Mouse (Mus musculus): Measurements from ENCODE around the gene 1810062G17Rik.

The 1810062G17Rik gene

DNA sequence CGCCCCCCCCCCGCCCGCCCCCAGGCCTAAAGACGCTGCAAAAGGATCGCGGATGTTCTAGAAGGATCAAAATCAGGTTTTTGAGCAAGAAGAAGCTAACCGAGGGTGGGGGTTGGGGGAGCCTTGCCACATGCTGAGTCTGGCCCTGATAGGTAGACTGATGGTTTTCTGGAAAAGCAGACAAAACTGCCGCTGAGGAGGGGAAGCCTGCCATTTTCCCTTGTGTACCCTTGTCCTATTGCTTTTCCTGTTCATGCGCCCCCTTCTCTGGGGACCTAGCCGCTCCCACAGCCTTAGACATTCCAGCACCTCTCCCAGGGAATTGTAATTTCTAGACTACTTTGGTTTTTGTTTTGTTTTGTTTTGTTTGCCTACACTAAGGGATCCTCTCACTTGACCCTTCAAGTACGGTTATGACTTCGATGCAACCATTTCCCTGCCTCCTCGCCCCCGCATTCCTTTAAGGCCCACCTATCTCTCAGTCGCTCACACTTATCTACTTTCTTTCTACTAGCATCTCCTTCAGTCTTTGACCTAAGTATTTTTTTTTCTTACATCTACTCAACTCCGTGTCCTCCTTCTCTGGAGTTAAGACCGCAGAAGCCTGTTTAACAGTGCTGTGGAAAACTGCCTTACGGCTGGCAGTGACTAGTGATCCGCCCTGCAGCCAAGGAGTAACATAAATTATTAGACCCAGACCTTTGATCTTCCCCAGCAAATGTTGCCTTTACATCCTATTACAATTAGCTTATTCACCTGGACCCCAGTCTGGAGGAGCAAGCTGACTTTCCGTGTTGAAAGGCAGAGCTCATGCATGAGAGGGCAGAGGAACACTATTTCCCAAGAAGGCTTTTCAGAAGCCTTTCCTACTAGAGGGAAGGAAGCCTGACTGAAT, 771 bp downstream of the 1810062G17Rik start:
- DNase-seq (ENCODE audit: extremely low read depth, insufficient read length, low spot score) = no peak

DNA sequence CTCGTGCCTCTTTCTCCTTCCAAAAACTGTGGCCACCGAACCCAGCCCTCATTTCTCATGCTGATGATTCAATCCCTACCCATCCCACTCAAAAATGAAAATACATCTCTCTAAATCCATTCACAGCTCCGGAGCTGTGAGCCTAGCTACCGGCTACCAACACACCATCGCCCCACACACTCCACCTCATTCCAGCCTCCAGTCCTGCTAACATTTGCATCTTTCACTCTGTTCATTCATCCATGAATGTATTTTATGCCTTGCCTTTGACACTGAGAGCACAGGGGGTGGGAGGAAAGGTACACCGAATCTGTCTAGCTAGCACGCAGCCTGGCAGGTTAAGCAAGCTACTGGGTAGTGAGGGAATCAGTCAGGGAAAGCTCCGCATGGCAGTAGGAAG, 3.0 kb downstream of the 1810062G17Rik start:
- DNase-seq (ENCODE audit: extremely low read depth, insufficient read length, low spot score) = no peak

DNA sequence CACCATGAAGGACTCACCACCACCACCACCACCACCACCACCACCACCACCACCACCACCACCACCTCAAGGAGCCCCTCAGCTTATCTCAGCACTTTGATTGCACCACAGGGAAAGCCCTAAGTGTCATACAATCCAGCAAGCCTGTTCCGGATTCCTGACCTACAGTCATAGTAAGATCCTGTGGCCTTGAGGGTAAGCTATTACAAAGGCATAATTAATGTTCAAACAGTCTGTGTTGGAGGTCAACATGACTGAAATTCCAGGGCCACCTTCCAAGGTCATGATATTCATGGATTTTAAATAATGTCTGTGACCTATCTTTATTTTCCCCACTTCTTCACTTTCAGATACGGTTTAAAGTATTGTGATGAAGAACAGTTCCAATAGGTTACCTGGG, 4.7 kb downstream of the 1810062G17Rik start:
- no peak for DNase-seq (ENCODE audit: extremely low read depth, insufficient read length, low spot score)

DNA sequence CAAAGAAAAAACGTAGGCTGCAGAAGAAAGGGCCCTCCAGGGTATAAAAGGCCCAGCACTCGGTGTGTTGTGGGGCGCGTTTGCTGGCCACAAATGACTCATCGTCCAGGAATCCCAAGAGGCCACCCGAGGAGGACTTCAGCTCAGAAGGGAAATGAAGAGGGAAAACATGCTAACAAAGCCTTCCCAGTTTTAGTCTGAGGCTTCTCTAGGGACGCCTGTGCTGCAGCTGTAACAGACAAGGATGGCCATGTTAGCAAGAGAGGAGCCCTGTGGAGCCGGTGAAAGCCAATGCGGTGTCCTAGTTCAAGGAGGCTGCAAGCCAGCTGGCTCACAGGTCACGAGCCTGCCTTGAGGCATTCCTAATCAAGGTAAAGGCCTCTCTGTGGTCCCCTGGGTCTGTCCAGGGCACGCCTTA, 6.0 kb downstream of the 1810062G17Rik start:
- peak; percentile 81 for DNase-seq (ENCODE audit: extremely low read depth, insufficient read length, low spot score)

DNA sequence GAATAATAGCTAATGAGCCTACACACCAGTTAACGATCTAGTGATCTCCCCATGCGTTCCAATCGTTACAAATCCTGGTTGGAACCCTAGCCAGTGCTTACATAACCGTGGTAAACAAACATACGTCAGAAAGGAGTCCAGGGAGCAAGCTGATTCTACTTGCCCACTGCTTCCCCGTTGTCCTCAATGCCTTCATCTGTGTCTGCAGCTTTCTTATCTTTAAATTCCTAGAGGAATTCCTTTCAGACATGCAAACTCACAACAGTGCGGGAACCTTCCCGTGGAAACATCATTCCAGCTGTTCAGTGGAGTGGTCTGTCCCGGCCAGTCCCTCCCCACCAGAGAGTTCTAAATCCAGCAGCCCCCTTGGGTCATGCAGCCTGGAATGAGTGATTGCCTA, 7.2 kb downstream of the 1810062G17Rik start:
- no peak for DNase-seq (ENCODE audit: extremely low read depth, insufficient read length, low spot score)

DNA sequence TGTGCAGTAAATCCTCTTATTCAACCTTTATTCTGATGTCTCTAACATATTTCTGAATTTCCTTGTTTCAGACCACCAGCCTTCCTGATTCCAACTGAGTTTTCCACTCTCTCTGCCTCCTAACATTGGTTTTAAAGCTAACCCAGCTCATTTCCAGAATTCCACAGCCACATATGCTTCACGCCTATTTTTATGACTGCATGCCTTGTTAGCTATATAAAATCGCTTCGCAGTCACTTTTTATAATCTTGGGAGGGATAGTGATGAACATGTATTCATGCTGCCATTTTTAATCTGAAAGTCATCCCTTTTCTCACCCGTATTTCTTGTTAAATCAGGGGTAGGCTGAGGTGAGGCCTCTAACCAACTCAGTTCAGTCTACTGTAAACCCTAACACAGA, 8.6 kb downstream of the 1810062G17Rik start:
- no peak for DNase-seq (ENCODE audit: extremely low read depth, insufficient read length, low spot score)

DNA sequence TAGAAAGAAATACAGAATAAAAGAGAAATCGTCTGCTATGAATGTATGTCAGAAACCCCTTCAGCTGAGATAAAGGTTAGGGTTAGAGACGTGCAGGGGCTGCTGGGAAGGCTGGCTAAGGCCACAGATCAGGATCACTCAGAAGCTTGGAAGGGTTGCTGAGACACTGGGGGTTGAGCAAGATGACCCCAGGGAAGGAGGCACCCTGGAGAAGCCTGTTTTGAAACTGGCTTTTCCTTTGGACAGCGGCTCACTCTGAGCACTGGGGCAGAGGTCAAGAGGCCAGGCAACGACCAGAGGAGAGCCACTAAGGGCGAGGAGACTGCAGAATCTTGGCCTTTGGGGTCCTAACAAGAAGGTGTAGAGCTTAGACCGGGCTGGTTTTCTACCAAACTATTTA, 10.4 kb downstream of the 1810062G17Rik start:
- DNase-seq (ENCODE audit: extremely low read depth, insufficient read length, low spot score) = no peak

DNA sequence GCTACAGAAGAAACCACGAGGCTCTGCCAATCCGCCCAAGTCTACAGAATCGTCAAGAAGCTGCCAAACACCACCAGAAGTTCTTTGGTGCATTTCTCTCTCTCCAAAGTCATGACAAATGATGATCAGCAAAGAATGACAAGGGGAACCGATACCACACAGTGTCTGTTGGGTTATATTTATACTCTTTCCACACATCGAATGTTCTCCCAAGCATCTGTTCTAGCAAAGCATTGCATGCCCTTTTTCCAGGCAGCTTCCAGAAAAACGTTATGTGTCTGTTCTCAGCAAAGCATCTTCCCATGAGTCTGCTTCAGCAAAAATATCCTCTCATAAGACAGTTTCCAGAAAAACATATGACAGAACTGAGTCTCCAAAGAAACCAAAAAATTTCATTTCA, 11.1 kb downstream of the 1810062G17Rik start:
- no peak for DNase-seq (ENCODE audit: extremely low read depth, insufficient read length, low spot score)

DNA sequence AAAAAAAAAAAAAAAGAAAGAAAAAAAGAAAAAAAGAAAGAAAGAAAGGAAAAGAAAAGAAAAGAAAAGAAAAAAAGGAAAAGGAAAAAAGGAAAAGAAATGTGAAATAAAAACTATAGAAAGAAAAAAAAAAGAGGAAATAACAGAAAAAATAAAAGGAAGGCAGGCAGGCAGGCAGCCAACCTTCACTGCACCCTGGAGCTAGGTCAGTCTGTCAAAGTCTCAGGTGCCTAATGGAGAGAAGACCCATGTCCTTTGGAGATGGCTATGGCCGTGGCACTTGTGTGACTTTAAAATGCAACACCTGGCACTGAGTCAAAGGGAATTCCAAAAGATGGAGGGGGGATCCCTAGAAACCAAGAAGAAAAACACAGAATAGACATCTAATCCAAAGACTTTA, 12.6 kb downstream of the 1810062G17Rik start:
- DNase-seq (ENCODE audit: extremely low read depth, insufficient read length, low spot score) = no peak

DNA sequence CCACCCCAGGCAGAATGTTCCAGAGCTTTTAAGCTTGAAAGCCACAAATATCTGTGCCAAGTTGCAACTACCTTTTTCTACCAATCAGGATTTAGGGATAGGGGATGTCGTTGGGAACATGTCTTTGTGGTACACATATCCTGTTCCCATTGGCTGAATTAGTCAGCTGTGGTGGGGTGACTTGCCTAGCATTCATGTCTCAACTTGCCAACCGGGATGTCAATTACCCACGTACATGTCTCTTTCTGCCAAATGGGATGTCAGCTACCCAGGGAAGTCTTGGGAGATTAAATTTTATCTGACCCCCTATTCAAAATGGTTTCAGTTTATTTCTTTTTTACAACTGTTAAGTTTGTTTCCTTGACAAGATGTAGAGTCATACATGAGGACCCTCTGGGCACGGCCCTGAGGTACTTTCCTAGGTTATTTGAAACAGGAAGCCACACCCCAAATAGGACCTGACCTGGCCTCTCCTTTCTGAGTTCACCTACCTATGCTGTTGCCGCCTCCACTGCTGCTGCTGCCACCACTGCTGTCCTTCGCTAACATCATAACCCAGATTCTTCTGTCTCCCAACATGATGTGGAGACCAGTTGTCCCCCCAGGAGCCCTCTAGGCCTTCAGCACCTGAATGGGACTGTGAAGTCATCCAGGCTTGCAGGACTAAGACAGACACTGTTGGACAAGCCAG, 13.3 kb downstream of the 1810062G17Rik start:
- peak; percentile 69 for DNase-seq (ENCODE audit: extremely low read depth, insufficient read length, low spot score)

DNA sequence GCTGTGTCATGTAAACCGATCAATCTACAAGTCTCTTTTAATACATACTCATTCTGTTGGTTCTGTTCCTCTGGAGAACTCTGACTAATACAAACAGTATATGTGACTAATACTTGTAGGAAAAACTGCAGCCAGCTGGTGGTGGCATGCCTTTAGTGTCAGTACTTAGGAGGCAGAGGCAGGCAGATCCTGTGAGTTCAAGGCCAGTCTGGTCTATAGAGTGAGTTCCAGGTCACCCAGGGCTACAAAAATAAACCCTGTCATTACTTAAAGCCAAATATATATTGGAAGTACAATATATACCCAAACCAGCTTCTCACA, 13.8 kb downstream of the 1810062G17Rik start:
- DNase-seq (ENCODE audit: extremely low read depth, insufficient read length, low spot score) = peak; percentile 53

DNA sequence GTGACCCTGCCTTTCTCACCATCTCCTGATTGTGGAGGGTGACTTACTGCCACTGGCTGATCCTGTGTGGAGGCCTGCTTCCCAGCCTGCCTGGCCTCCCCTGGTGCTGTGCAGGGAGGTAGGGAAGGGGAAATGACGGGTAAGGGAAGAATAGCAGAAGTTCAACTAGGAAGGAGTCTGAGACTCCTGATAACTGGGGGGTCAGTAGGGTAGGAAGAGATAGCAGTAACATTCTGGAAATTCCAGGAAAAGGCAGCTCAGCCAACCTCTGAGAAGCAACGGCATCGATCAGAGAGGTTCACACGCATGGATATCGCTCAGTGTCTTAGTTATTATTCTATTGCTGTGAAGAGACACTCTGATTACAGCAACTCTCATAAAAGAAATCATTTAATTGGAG, 15.8 kb downstream of the 1810062G17Rik start:
- no peak for DNase-seq (ENCODE audit: extremely low read depth, insufficient read length, low spot score)

DNA sequence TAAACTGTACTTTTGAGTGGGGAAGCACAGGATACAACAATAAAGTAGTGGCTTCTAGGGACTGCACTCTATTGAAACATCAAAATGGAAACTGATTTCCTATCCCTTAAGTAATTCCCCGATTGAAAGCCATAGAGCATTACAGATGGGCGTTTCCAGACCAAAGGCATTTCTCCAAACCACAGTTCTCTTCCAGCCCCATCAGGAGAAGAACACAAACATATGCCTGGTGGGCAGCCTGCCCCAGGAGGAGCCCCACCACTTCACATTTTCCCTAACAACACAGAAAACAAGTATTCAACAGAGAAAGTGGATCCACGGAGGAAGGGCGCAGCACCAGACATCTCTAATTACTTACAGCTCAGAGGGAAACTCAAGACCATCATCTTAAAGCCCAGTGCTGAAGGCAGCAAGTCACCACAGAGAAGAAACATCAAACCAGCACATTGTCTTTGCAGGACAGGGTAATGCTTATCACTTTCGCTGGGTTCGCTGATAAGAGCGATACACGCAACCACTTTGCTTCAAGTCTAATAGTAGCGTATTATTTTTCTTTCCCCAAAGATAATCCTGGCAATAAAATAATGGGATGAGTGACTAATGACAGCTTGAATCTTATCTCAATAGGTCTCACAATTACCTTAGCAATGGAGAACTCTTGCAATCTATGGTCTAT, 17.1 kb downstream of the 1810062G17Rik start:
- no peak for DNase-seq (ENCODE audit: extremely low read depth, insufficient read length, low spot score)

DNA sequence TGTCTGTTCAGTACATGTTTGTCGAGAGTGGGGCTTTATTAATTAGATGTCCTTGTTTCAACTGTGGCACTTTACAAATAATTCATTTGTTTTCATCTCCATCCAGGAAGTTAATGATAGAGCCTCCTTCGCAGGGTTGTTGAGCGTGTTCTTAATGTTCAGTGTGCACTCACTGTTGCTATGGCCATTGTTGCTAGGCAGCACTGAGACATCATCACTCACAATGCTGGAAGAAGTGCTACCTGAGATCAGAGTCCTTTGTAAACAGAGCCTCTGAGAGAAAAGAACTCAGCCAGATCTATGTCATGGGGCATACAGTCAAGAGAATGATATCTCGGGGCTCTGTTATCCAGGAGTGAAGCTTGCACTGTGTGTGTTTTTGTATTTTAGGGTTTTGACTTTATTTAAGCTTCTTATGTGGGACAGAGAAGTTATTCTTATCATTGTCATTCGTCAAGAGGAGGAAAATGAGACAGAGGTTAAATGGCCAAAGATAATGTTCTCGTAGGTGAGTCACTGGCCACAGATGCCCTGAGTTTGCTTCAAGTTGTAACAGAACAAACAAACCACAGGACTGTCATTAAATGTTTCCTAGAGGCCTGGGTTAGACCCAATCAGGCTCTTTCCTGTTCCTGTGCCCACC, 18.0 kb downstream of the 1810062G17Rik start:
- no peak for DNase-seq (ENCODE audit: extremely low read depth, insufficient read length, low spot score)

DNA sequence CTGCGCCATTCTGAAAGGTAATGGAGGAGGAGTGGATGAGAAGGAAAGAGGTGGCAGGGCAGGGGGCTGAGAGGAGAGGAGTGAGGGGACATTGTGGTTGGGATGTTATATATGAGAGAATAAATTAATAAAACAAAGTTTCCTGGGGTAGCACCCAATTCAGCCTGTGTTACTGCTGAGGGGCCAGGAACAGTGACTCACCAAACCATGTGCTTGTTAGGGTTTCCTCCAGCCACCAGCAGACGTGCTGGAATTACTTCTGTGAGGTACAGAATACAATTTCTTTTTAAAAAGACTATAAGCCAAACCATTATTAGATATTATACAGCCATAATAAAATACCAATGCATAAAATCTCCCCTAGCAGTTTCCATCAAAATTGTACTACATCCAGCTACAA, 18.9 kb downstream of the 1810062G17Rik start:
- DNase-seq (ENCODE audit: extremely low read depth, insufficient read length, low spot score) = no peak

DNA sequence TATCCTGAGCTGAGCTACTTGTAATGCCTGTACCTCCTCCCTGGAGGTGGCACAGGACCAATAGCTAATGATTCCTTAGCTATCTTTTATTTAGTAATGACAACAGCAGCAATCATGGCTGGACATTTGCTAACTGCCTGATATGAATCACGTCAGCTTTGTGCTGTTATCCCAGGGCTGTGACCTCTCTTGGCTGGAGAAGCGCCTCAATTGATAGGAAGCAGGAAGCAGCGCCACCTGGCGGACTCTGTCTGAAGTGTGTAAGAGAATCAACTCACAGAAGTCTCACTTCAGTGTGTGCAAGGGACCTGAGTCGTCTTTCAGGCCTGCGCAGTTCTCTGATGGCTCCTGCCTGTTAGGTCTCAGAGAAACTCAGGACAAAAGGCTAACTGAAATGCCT, 19.7 kb downstream of the 1810062G17Rik start:
- DNase-seq (ENCODE audit: extremely low read depth, insufficient read length, low spot score) = peak; percentile 64

DNA sequence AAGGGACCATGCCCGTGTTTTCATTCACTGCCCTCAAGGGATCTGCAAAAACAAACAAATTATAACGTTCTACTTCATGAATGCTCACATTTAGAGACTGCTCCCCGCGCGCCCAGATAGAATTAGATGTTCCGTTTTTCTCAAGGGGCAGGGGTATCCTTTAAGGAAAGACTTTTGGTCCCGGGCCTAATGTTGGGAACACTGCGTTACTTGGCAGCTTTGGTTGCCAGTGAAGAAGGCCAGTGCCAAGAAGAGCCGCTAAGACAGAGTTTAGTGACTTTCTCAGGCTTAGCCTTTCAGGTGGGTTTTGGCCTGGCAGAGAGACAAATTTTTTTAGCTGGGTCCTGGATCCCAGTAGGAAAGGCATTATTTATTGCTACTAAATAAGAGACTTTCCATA, 20.5 kb downstream of the 1810062G17Rik start:
- DNase-seq (ENCODE audit: extremely low read depth, insufficient read length, low spot score) = no peak

DNA sequence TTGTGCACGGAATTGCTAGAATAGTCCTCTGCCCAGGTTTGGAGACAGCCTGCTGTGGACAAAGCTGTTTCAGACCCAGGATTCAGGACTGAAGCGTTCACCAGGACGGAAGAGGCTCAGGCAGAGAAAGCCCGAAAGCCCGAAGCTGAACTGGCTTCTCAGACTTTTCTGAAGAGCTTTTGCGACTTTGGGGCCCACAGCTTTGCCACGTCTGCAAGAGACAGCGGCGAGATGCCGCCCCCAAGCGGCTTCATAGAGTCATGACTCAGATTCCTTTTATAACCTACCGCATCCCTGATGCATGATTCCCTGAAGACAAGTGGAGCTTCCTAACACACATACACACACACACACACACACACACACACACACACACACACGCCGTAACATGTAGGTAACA, 21.0 kb downstream of the 1810062G17Rik start:
- DNase-seq (ENCODE audit: extremely low read depth, insufficient read length, low spot score) = peak; percentile 66

DNA sequence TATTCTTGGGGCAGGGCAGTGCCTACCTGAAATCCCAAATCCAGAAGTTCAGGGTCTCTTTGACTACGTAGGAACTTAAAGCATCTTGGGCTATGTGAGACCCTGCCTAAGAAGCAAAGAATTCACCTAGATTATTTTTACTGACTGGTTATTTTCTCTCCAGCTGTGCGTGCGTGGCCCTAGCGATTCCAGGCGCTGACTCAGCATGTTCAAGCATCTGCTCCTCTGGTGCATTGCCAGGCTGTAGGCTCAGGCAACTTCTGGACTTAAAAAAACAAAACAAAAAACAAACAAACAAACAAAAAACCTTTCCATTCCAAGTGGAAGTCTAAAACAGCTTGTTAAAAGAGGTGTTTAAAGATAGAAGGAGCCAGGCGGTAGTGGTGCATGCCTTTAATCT, 22.5 kb downstream of the 1810062G17Rik start:
- DNase-seq (ENCODE audit: extremely low read depth, insufficient read length, low spot score) = no peak

DNA sequence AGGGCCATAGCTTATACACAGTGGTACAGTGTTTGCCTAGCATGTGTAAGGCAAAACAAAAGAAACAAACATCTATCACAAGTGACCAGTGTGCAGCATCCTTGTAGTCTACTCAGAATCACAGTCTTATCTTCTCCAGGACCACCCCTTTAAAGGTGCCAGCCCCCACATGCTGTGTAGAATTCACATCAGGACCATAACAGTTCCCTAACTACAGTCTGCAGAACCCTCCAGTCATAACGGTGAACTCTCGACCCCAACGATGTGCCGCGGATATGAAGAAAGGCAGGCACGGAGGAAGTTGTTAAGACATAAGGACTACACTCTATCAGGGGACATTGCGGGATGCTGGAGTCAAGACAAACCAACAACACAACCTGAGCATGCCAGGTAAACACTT, 23.7 kb downstream of the 1810062G17Rik start:
- no peak for DNase-seq (ENCODE audit: extremely low read depth, insufficient read length, low spot score)

DNA sequence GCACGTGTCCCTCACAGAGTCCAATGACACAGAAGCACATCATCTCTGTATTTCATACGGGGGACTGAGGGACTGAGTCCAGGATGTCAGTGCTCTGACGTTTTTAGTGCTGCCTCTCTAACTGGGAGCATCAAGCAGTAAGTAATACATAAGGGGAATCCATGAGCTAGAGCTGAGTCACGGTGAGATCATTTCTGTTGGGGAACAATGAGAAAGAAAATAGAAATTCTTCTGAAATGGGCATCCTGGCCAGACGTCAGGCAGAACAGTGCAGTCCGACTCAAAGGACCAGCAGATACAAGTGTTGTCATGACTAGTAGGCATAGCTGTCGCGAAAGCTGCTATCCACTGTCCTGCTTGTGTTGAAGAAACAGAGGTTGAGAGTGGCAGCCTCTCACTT, 25.2 kb downstream of the 1810062G17Rik start:
- DNase-seq (ENCODE audit: extremely low read depth, insufficient read length, low spot score) = no peak
